Mouse (Mus musculus) bone marrow macrophage, adult 2 months (primary cell): Measurements from ENCODE around the gene Slc35f6.

ENCODE experiments used
- CTCF ChIP-seq: IDR thresholded peaks from 2 replicates; pipeline ENCODE4 v1.5.1; 2012; ENCODE audit warnings: low read depth, mild to moderate bottlenecking, low read length, moderate library complexity
- POLR2A ChIP-seq: IDR thresholded peaks from 2 replicates; pipeline ENCODE4 v1.6.1; 2012; ENCODE audit warnings: mild to moderate bottlenecking, low read depth, low read length, borderline replicate concordance

DNA sequence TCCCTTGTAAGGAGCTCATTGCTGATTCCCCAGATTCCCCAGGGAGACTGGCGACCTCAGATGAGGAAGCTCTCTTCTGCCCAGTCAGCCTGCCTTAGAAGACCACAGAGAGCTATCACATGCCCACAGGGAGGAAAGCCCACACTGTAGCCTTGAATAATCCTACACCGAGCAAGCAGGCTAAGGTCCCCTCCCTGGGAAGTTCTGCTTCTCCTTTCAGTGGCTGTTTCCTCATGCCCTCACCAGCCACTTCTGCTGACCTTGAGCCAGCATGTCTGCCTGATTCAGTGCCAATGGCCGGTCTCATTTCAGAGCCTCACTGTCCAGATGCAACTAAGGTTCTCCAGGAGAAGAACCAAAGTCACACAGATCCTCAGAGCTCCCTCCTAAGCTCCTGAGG lies 3.0 kb downstream of the Slc35f6 start:
- TF ChIP-seq CTCF (no peak), POLR2A (no peak)
